In the genomic region with DNA sequence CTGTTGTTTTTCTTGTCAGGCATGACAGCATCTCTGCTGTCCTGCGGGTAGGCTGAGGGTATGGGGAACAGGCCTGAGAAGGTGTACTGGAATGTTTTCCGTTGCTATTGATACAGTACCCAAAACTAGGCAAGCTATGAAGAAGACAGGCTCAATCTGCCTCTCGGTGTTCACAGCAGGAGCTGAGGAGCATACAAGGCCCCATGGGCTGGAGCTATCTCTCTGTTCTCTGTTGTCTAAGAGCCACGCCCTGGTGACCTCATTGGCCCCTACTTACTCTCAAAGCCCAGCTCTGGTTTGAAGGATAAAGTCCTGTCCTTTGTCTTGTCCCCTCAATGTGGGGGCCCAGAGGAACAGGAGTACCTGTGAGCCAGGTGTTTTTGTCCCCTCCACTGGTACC, we compare ENCODE assay signal across 24 mouse cellular contexts. TPM values are rescaled to one million over a fixed set of nuclear protein-coding genes. Genes with fewer than 3 reads are reported as not detected.
"Had no signal": no experiment of that assay in that cellular context is flagged by ENCODE, and none has a peak within 500 bp of the region (broad histone marks: within the 10 kb centered on the region; RNA-seq: fewer than 3 reads in every experiment).

No protein-coding gene starts in this region.

- H3K9ac ChIP-seq: liver, embryonic 15.5 days; liver, postnatal 0 days; lung, embryonic 15.5 days; midbrain, embryonic 12.5 days; neural tube, embryonic 13.5 days; neural tube, embryonic 15.5 days had no signal

- H3K27me3 ChIP-seq: lung, embryonic 15.5 days; neural tube, embryonic 13.5 days; neural tube, embryonic 15.5 days had no signal

- H3K27ac ChIP-seq: liver, embryonic 15.5 days; lung, embryonic 15.5 days; macrophage; midbrain, embryonic 12.5 days; neural tube, embryonic 13.5 days; neural tube, embryonic 15.5 days had no signal

- H3K36me3 ChIP-seq: liver, embryonic 15.5 days; lung, embryonic 15.5 days; midbrain, embryonic 12.5 days; neural tube, embryonic 13.5 days; neural tube, embryonic 15.5 days had no signal

- H3K4me1 ChIP-seq: liver, embryonic 15.5 days; megakaryocyte, embryonic 14.5 days had no signal

- DNase-seq: liver, postnatal 0 days; lung, adult 2 months; lung, postnatal 14 days; lung, postnatal 36 days; midbrain, embryonic 14.5 days; retina, postnatal 1 day; right cerebral cortex, adult 18-20 months; right cerebral cortex, postnatal 25 days; right cerebral cortex, postnatal 4 days; spleen, adult 18-20 months; thymus, adult 18-20 months; thymus, postnatal 14 days; thymus, postnatal 36 days had no signal

- H3K4me2 ChIP-seq: liver, embryonic 15.5 days; lung, embryonic 15.5 days; midbrain, embryonic 12.5 days; neural tube, embryonic 13.5 days; neural tube, embryonic 15.5 days had no signal

- H3K4me3 ChIP-seq: liver, embryonic 15.5 days; lung, embryonic 15.5 days; megakaryocyte, embryonic 14.5 days; midbrain, embryonic 12.5 days; myocyte; neural tube, embryonic 13.5 days; neural tube, embryonic 15.5 days had no signal

- H3K9me3 ChIP-seq: liver, embryonic 15.5 days; lung, embryonic 15.5 days; megakaryocyte, embryonic 14.5 days; midbrain, embryonic 12.5 days; neural tube, embryonic 13.5 days; neural tube, embryonic 15.5 days had no signal

- ATAC-seq: liver, postnatal 0 days; lung, postnatal 0 days; midbrain, embryonic 16.5 days had no signal

RNA-seq across cellular contexts. Expression of gene Sez6l, which starts 53.7 kb away (rescaled TPM):
- total RNA-seq: megakaryocyte progenitor cell, adult 5-6 weeks had no signal
- polyA plus RNA-seq: liver, postnatal 0 days; macrophage; myocyte had no signal
